8 mouse cellular contexts compared by ENCODE assay signal in genomic region chr16:37732023-37732761, GRCm38 (mm10). TPM values are rescaled to one million over a fixed set of nuclear protein-coding genes. Genes with fewer than 3 reads are reported as not detected.
A peak's percentile ranks its signal among the peaks of the same experiment; 100 is the strongest.
DNase-seq lines count a peak whose midpoint lies in the region; ATAC-seq lines count a peak whose summit lies in the region.

No protein-coding gene starts in this region.

- no peaks in the 10 kb centered on the region for H3K27me3 ChIP-seq in heart, embryonic 11.5 days (ENCODE audit: control insufficient read depth, insufficient read depth, low read length)
- H3K27me3 ChIP-seq in limb, embryonic 10.5 days (ENCODE audit: low read depth, poor library complexity, severe bottlenecking), result no peaks in the 10 kb centered on the region

- no peak overlapping the region for H3K4me2 ChIP-seq in heart, embryonic 11.5 days

- no peaks in the 10 kb centered on the region for H3K9me3 ChIP-seq in heart, embryonic 11.5 days (replicated peaks; ENCODE audit: control insufficient read depth, low read length)
- no peaks in the 10 kb centered on the region for H3K9me3 ChIP-seq in limb, embryonic 10.5 days (replicated peaks)

- DNase-seq in heart, adult 11 months, result peak; percentile 95
- peak; percentile 39 for DNase-seq in brain, adult 2 months (ENCODE audit: low read depth, low spot score)
- no peak for DNase-seq in limb, embryonic 10.5 days (ENCODE audit: low spot score)
- DNase-seq in urinary bladder, adult 2 months (ENCODE audit: low spot score), result no peak
- no peak for DNase-seq in thymus, postnatal 25 days

- H3K4me3 ChIP-seq in heart, embryonic 11.5 days (ENCODE audit: low read depth, low read length), result no peak overlapping the region
- H3K4me3 ChIP-seq in limb, embryonic 10.5 days, result no peak overlapping the region

- H3K9ac ChIP-seq in heart, embryonic 11.5 days (ENCODE audit: low read depth, low read length), result no peak overlapping the region

- no peak for ATAC-seq in heart, embryonic 11.5 days (replicated peaks; ENCODE audit: insufficient number of reproducible peaks, low FRiP score, low TSS enrichment)
- ATAC-seq in granulocyte monocyte progenitor cell, adult 5-6 weeks (replicated peaks; ENCODE audit: poor library complexity, severe bottlenecking), result peak; percentile 32
- ATAC-seq in monocyte, adult 5-6 weeks (replicated peaks; ENCODE audit: insufficient number of reproducible peaks, low FRiP score, low TSS enrichment, poor library complexity, severe bottlenecking), result no peak

- peaks cover 11% of the 10 kb centered on the region for H3K4me1 ChIP-seq in heart, embryonic 11.5 days (ENCODE audit: control insufficient read depth, insufficient read depth, low read length)
- H3K4me1 ChIP-seq in limb, embryonic 10.5 days, result peaks cover 25% of the 10 kb centered on the region

- no peak overlapping the region for H3K27ac ChIP-seq in heart, embryonic 11.5 days (ENCODE audit: low read depth, low read length)
- H3K27ac ChIP-seq in limb, embryonic 10.5 days, result peak overlapping the region; percentile 82

- no peaks in the 10 kb centered on the region for H3K36me3 ChIP-seq in heart, embryonic 11.5 days (ENCODE audit: control insufficient read depth, insufficient read depth, low read length)
- H3K36me3 ChIP-seq in limb, embryonic 10.5 days, result no peaks in the 10 kb centered on the region

- 67% methylated on average over 7 of the region's 7 CpGs for WGBS in heart, embryonic 11.5 days (ENCODE audit: insufficient replicate concordance)
- 54% methylated on average over 7 of the region's 7 CpGs for WGBS in limb, embryonic 10.5 days

RNA-seq across cellular contexts. Expression of gene Fstl1, which starts 44.5 kb away (rescaled TPM):
- polyA plus RNA-seq in heart, embryonic 11.5 days (2014; fragmentation: Nextera tagmentation; extraction: Ambion mirVana), result 500 and 503 TPM in 2 replicates
- total RNA-seq in granulocyte monocyte progenitor cell, adult 5-6 weeks (2014; fragmentation: Nextera tagmentation), result 2.7 TPM in 1 of 2 replicates, not detected in the other
- total RNA-seq in granulocyte monocyte progenitor cell, adult 5-6 weeks (2017), result 0.56 TPM in 1 of 2 replicates, not detected in the other
- 160 and 215 TPM in 2 replicates for polyA plus RNA-seq in limb, embryonic 10.5 days (2016; fragmentation: Nextera tagmentation; extraction: Ambion mirVana)
- 0.68 TPM in 1 of 3 replicates, not detected in the others for total RNA-seq in monocyte, adult 5-6 weeks (2017)
- 246 and 266 TPM in 2 replicates for polyA plus RNA-seq in urinary bladder, adult 2 months (2012; rRNA removed)

Comparison
In these comparisons a context has a peak if more than half of its experiments do, and no peak if none do; other contexts are left out.
1. DNase-seq: peak in heart, adult 11 months (single experiment) and brain, adult 2 months (single experiment); none in limb, embryonic 10.5 days (single experiment), urinary bladder, adult 2 months (single experiment) and thymus, postnatal 25 days (single experiment).